28 mouse cellular contexts compared by ENCODE assay signal in genomic region chr1:89701162-89701730, GRCm38 (mm10).
A peak's percentile ranks its signal among the peaks of the same experiment; 100 is the strongest.
DNase-seq lines count a peak whose midpoint lies in the region; ATAC-seq and TF ChIP-seq lines count a peak whose summit lies in the region.
"Had no signal": no experiment of that assay in that cellular context is flagged by ENCODE, and none has a peak within 500 bp of the region (broad histone marks: within the 10 kb centered on the region; RNA-seq: fewer than 3 reads in every experiment).

No protein-coding gene starts in this region.

- no peak for TF ChIP-seq EP300 in lung, postnatal 0 days (IDR thresholded peaks at IDR 0.05)

- no peak for TF ChIP-seq CTCF in hindbrain, postnatal 0 days (IDR thresholded peaks at IDR 0.05; ENCODE audit: low read depth)
- TF ChIP-seq CTCF in lung, postnatal 0 days (IDR thresholded peaks at IDR 0.05): no peak

- peaks cover 14% of the 10 kb centered on the region for H3K36me3 ChIP-seq in hindbrain, embryonic 12.5 days
- peaks cover 13% of the 10 kb centered on the region for H3K36me3 ChIP-seq in hindbrain, postnatal 0 days (ENCODE audit: insufficient read depth, low read length)
- no peaks in the 10 kb centered on the region for H3K36me3 ChIP-seq in lung, postnatal 0 days (ENCODE audit: insufficient read depth, low read length)
- H3K36me3 ChIP-seq in stomach, embryonic 16.5 days (ENCODE audit: control insufficient read depth, insufficient read depth, low read length): no peaks in the 10 kb centered on the region
- H3K36me3 ChIP-seq in forebrain, embryonic 14.5 days (ENCODE audit: control insufficient read depth, insufficient read depth, low read length): 0 out of 2 replicates have a peak, but pooled peaks cover 8% of the 10 kb centered on the region
- H3K36me3 ChIP-seq: G1E; heart, embryonic 15.5 days had no signal

- WGBS in hindbrain, embryonic 12.5 days: 78% methylated on average over 5 of the region's 5 CpGs
- WGBS in hindbrain, postnatal 0 days: 78% methylated on average over 5 of the region's 5 CpGs
- 75% methylated on average over 5 of the region's 5 CpGs for WGBS in lung, postnatal 0 days
- 77% methylated on average over 5 of the region's 5 CpGs for WGBS in stomach, embryonic 16.5 days
- WGBS in forebrain, embryonic 14.5 days: 87% methylated on average over 5 of the region's 5 CpGs

- H3K9me3 ChIP-seq in hindbrain, embryonic 12.5 days (replicated peaks): no peaks in the 10 kb centered on the region
- H3K9me3 ChIP-seq in hindbrain, postnatal 0 days (ENCODE audit: low read length): no peaks in the 10 kb centered on the region
- H3K9me3 ChIP-seq in lung, postnatal 0 days (ENCODE audit: low read length): no peaks in the 10 kb centered on the region
- H3K9me3 ChIP-seq in stomach, embryonic 16.5 days (replicated peaks; ENCODE audit: control insufficient read depth, low read length): no peaks in the 10 kb centered on the region
- no peaks in the 10 kb centered on the region for H3K9me3 ChIP-seq in forebrain, embryonic 14.5 days (replicated peaks; ENCODE audit: control insufficient read depth, low read length)
- H3K9me3 ChIP-seq: forebrain, embryonic 10.5 days; forebrain, embryonic 13.5 days; heart, embryonic 12.5 days; heart, embryonic 15.5 days; hindbrain, embryonic 10.5 days had no signal

- ATAC-seq in hindbrain, embryonic 12.5 days (ENCODE audit: low FRiP score): no peak
- ATAC-seq in hindbrain, postnatal 0 days: no peak
- ATAC-seq in lung, postnatal 0 days: no peak; the same call in 1 of the 2 replicates
- ATAC-seq in stomach, embryonic 16.5 days (ENCODE audit: insufficient read depth, low FRiP score): no peak
- no peak for ATAC-seq in forebrain, embryonic 14.5 days
- ATAC-seq: forebrain, postnatal 0 days; hindbrain, embryonic 16.5 days; inflammation-experienced regulatory T-cells, adult 6 months; Patski had no signal

- no peak overlapping the region for H3K4me2 ChIP-seq in hindbrain, embryonic 12.5 days (replicated peaks)
- H3K4me2 ChIP-seq in hindbrain, postnatal 0 days (ENCODE audit: low read depth, low read length): no peak overlapping the region
- no peak overlapping the region for H3K4me2 ChIP-seq in lung, postnatal 0 days (replicated peaks; ENCODE audit: low read depth, low read length)
- no peak overlapping the region for H3K4me2 ChIP-seq in stomach, embryonic 16.5 days (ENCODE audit: low read depth, low read length)
- no peak overlapping the region for H3K4me2 ChIP-seq in forebrain, embryonic 14.5 days (ENCODE audit: low read length)
- H3K4me2 ChIP-seq: forebrain, embryonic 13.5 days; heart, embryonic 12.5 days; heart, embryonic 15.5 days had no signal

- H3K27ac ChIP-seq in hindbrain, embryonic 12.5 days: 0 out of 2 replicates have a peak overlapping the region, but pooled peaks have one; percentile 30
- H3K27ac ChIP-seq in hindbrain, postnatal 0 days: no peak overlapping the region
- no peak overlapping the region for H3K27ac ChIP-seq in lung, postnatal 0 days (ENCODE audit: low read length)
- H3K27ac ChIP-seq in stomach, embryonic 16.5 days (ENCODE audit: low read length): peak overlapping the region; percentile 69
- H3K27ac ChIP-seq in forebrain, embryonic 14.5 days (ENCODE audit: low read depth, low read length): no peak overlapping the region
- H3K27ac ChIP-seq: forebrain, embryonic 10.5 days; forebrain, embryonic 13.5 days; heart, embryonic 15.5 days had no signal

- H3K9ac ChIP-seq in hindbrain, embryonic 12.5 days: no peak overlapping the region
- H3K9ac ChIP-seq in hindbrain, postnatal 0 days (replicated peaks; ENCODE audit: low read length): no peak overlapping the region
- no peak overlapping the region for H3K9ac ChIP-seq in lung, postnatal 0 days (replicated peaks; ENCODE audit: low read depth)
- H3K9ac ChIP-seq in stomach, embryonic 16.5 days (ENCODE audit: low read length): no peak overlapping the region
- H3K9ac ChIP-seq in forebrain, embryonic 14.5 days (ENCODE audit: low read length): no peak overlapping the region
- H3K9ac ChIP-seq: forebrain, embryonic 13.5 days; forebrain, postnatal 0 days; heart, embryonic 12.5 days; heart, embryonic 15.5 days had no signal

- H3K4me3 ChIP-seq in hindbrain, embryonic 12.5 days: no peak overlapping the region
- H3K4me3 ChIP-seq in hindbrain, postnatal 0 days (ENCODE audit: low read length): no peak overlapping the region
- H3K4me3 ChIP-seq in lung, postnatal 0 days (ENCODE audit: low read depth, low read length): no peak overlapping the region
- no peak overlapping the region for H3K4me3 ChIP-seq in stomach, embryonic 16.5 days (replicated peaks; ENCODE audit: low read length)
- H3K4me3 ChIP-seq in forebrain, embryonic 14.5 days (ENCODE audit: low read depth, low read length): no peak overlapping the region
- H3K4me3 ChIP-seq: forebrain, embryonic 10.5 days; forebrain, embryonic 13.5 days; heart, embryonic 12.5 days; heart, embryonic 15.5 days; hindbrain, embryonic 10.5 days had no signal

- no peak for DNase-seq in hindbrain, postnatal 0 days (ENCODE audit: low spot score)
- DNase-seq in lung, postnatal 0 days (ENCODE audit: low spot score): peak; percentile 8
- no peak for DNase-seq in lung, postnatal 36 days
- peak; percentile 53 for DNase-seq in brain, adult 2 months (ENCODE audit: low read depth, low spot score)
- DNase-seq in forebrain, embryonic 14.5 days (ENCODE audit: low spot score): no peak
- DNase-seq: adrenal gland, postnatal 10 days; adrenal gland, postnatal 36 days; B cell, adult 2 months; cerebellum, adult 11 months; cerebellum, adult 9-10 months; cerebellum, postnatal 14 days; forebrain, postnatal 0 days; gastrocnemius, postnatal 25 days; heart, adult 18-20 months; heart, postnatal 10 days; heart, postnatal 36 days had no signal

- H3K4me1 ChIP-seq in hindbrain, embryonic 12.5 days: peaks cover 53% of the 10 kb centered on the region
- H3K4me1 ChIP-seq in hindbrain, postnatal 0 days (ENCODE audit: insufficient read depth, low read length): no peaks in the 10 kb centered on the region
- H3K4me1 ChIP-seq in lung, postnatal 0 days (ENCODE audit: insufficient read depth, low read depth, low read length): no peaks in the 10 kb centered on the region
- H3K4me1 ChIP-seq in stomach, embryonic 16.5 days (ENCODE audit: control insufficient read depth, insufficient read depth, low read length): no peaks in the 10 kb centered on the region
- peaks cover 15% of the 10 kb centered on the region for H3K4me1 ChIP-seq in forebrain, embryonic 14.5 days (ENCODE audit: control insufficient read depth, insufficient read depth, low read length)

- H3K27me3 ChIP-seq in hindbrain, embryonic 12.5 days: peaks cover 43% of the 10 kb centered on the region
- no peaks in the 10 kb centered on the region for H3K27me3 ChIP-seq in hindbrain, postnatal 0 days (ENCODE audit: insufficient read depth, low read length)
- no peaks in the 10 kb centered on the region for H3K27me3 ChIP-seq in lung, postnatal 0 days (replicated peaks; ENCODE audit: insufficient read depth, low read length)
- H3K27me3 ChIP-seq in stomach, embryonic 16.5 days (ENCODE audit: control insufficient read depth, insufficient read depth, low read length): no peaks in the 10 kb centered on the region
- peaks cover 86% of the 10 kb centered on the region for H3K27me3 ChIP-seq in forebrain, embryonic 14.5 days (replicated peaks; ENCODE audit: control insufficient read depth, insufficient read depth, low read length)
- H3K27me3 ChIP-seq: CH12.LX; heart, embryonic 12.5 days; heart, embryonic 15.5 days; Patski had no signal

Comparison
In these comparisons a context has a peak if more than half of its experiments do, and no peak if none do; other contexts are left out.
1. H3K27ac ChIP-seq: peak in hindbrain, embryonic 12.5 days (single experiment) and stomach, embryonic 16.5 days (single experiment); none in hindbrain, postnatal 0 days (single experiment), lung, postnatal 0 days (single experiment) and forebrain, embryonic 14.5 days (single experiment).
2. DNase-seq: peak in lung, postnatal 0 days (single experiment) and brain, adult 2 months (single experiment); none in hindbrain, postnatal 0 days (single experiment), lung, postnatal 36 days (single experiment) and forebrain, embryonic 14.5 days (single experiment).